Mouse (Mus musculus) ovary, postnatal 10 days (tissue): ENCODE results near the gene Supt5.

Experiments used
- DNase-seq: peaks from one replicate; pipeline ENCODE4 v3.0.0; 2022; ENCODE audit warnings: low spot score

Gene Supt5

GRCm38 (mm10) chr7:28374647-28375046 lies 36.1 kb upstream of the Supt5 start:
- DNase-seq: no peak

- no peak for DNase-seq
These were observed 35.4 kb upstream of the Supt5 start for GRCm38 (mm10) chr7:28373891-28374495.

GRCm38 (mm10) chr7:28373131-28373581 lies 34.6 kb upstream of the Supt5 start:
- no peak for DNase-seq

- DNase-seq: peak; percentile 99
These were observed 33.9 kb upstream of the Supt5 start, which contains the start of gene Plekhg2 for GRCm38 (mm10) chr7:28372251-28373108. Plekhg2 (minus strand) TSS chr7:28372599.

GRCm38 (mm10) chr7:28371514-28371989 lies 33.0 kb upstream of the Supt5 start:
- peak; percentile 42 for DNase-seq

GRCm38 (mm10) chr7:28370977-28371513 lies 32.5 kb upstream of the Supt5 start:
- no peak for DNase-seq

GRCm38 (mm10) chr7:28370051-28370450 lies 31.5 kb upstream of the Supt5 start:
- no peak for DNase-seq

- DNase-seq: no peak
These were observed 29.9 kb upstream of the Supt5 start for GRCm38 (mm10) chr7:28368276-28368920.

- no peak for DNase-seq
These were observed 29.2 kb upstream of the Supt5 start for GRCm38 (mm10) chr7:28367663-28368275.

GRCm38 (mm10) chr7:28362441-28363060 lies 24.0 kb upstream of the Supt5 start:
- DNase-seq: no peak

GRCm38 (mm10) chr7:28361647-28362341 lies 23.2 kb upstream of the Supt5 start:
- no peak for DNase-seq

GRCm38 (mm10) chr7:28360291-28360690 lies 21.7 kb upstream of the Supt5 start:
- no peak for DNase-seq

- DNase-seq: no peak
These were observed 21.3 kb upstream of the Supt5 start for GRCm38 (mm10) chr7:28359854-28360253.

- DNase-seq: no peak
These were observed 19.9 kb upstream of the Supt5 start for GRCm38 (mm10) chr7:28358431-28358830.

GRCm38 (mm10) chr7:28357984-28358383 lies 19.4 kb upstream of the Supt5 start:
- no peak for DNase-seq

GRCm38 (mm10) chr7:28356981-28357380 lies 18.4 kb upstream of the Supt5 start:
- no peak for DNase-seq

GRCm38 (mm10) chr7:28355221-28355620 lies 16.7 kb upstream of the Supt5 start:
- DNase-seq: no peak

GRCm38 (mm10) chr7:28354596-28354995 lies 16.1 kb upstream of the Supt5 start:
- no peak for DNase-seq

GRCm38 (mm10) chr7:28354113-28354581 lies 15.6 kb upstream of the Supt5 start:
- DNase-seq: no peak

- no peak for DNase-seq
These were observed 14.7 kb upstream of the Supt5 start for GRCm38 (mm10) chr7:28353267-28353666.
